Mouse (Mus musculus) brown adipose tissue, adult 24 weeks (tissue): ENCODE results near the gene B4galt5. TPM values are rescaled to one million over a fixed set of nuclear protein-coding genes. Genes with fewer than 3 reads are reported as not detected.
"Not testable (repeated sequence)": the region's sequence is repeated elsewhere in the genome, so short reads cannot be mapped to it uniquely, and the experiment has no call there.

Source experiments
- H3K27ac ChIP-seq: fragments of 200-500 bp; replicated peaks from 2 replicates; pipeline ENCODE4 v1.5.1; 2012; ENCODE audit warnings: low read depth, mild to moderate bottlenecking, low read length
- H3K4me1 ChIP-seq: fragments of 200-500 bp; 2 replicates; pipeline ENCODE4 v1.6.1; 2012; ENCODE audit warnings: low read length, mixed read lengths; ENCODE audit not compliant: control insufficient read depth, insufficient read depth, insufficient read length
- H3K4me3 ChIP-seq: fragments of 200-500 bp; 2 replicates; pipeline ENCODE4 v1.5.1; 2012; ENCODE audit warnings: low read depth, mild to moderate bottlenecking, low read length, moderate library complexity; ENCODE audit not compliant: insufficient read depth
- polyA plus RNA-seq: library from polyadenylated mRNA; stranded (reverse); fragments of >200 nt; gene quantifications from 2 replicates; pipeline ENCODE4 v1.2.4, GENCODE M21; 2012; ENCODE audit not compliant: missing spikeins, insufficient read depth, insufficient read length

Gene B4galt5
- 3.8 and 6.7 TPM in 2 replicates for polyA plus RNA-seq

GRCm38 (mm10) chr2:167348376-167349282 is at the start of gene B4galt5:
B4galt5 (minus strand) TSS chr2:167349183.
- Histone ChIP-seq H3K4me3 (peak within 1 kb of the TSS; percentile 65), H3K27ac (peak within 1 kb of the TSS; percentile 35; the same call in 1 of the 2 replicates), H3K4me1 (peaks cover 7% of the 10 kb centered on the region)

DNA sequence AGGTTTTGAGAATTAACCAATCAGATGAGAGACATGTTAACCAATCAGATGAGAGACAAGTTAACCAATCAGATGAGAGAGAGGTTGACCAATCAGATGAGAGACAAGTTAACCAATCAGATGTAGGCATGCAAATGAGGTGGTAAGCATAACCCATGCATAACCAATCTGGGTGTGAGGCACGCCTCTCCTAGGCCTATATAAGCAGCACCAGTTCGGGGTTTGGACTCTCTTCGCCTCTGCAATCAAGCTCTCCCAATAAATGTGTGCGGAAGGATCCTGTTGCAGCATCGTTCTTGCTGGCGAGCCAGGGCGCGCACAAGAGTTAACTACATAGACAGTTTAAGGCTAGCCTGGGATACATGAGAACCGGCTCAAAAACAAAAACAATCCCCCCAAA is 47.4 kb upstream of the B4galt5 start:
- H3K27ac ChIP-seq = not testable (repeated sequence)

DNA sequence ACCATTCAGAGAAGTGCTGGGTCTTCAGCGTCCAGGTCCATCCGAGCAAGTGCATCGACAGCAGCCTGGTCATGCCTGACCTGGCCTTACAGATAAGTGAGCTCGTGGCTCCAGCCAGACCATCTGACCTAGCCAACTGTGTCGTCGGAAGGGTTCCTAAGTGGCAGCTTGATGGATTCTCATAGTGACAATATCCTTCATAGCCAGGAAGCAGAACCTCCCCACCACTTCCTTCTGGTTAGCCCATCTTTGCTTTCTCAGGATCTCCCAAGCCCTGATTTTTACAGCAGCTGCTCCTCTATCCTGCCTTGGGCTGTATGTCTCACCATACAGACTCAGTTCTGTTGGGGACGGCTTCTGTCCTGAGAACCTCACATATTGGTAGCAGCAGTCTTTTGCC is 45.4 kb upstream of the B4galt5 start:
- no peak overlapping the region for H3K27ac ChIP-seq
- H3K4me1 ChIP-seq = no peaks in the 10 kb centered on the region
- no peak overlapping the region for H3K4me3 ChIP-seq

More for the DNA sequence above, 47.4 kb upstream of the B4galt5 start:
- not testable (repeated sequence) for H3K4me1 ChIP-seq, H3K4me3 ChIP-seq

- H3K27ac ChIP-seq = no peak overlapping the region
- H3K4me1 ChIP-seq = no peaks in the 10 kb centered on the region
- no peak overlapping the region for H3K4me3 ChIP-seq
Measured at GRCm38 (mm10) chr2:167386998-167387397, 38.0 kb upstream of the B4galt5 start.

DNA sequence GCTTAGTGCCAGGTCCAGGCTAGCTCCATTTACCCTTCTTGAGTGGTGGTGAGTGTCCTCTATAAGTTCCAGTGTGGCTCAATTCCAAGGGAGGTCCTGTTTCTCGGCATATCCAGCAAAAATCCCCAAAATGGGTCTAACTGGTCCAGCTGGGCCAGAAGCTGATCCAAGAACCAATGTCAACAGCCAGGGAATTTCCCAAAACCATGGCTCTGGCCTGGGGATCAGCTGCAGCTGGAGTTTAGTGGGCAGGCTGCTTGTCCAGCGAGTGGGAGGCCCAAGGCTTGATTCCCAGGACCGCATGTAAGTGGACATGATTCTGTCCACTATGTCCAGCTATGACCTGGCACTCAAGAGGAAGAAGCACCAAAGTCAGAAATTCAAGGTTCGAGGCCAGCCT is 37.5 kb upstream of the B4galt5 start:
- Histone ChIP-seq H3K4me3 (no peak overlapping the region), H3K27ac (no peak overlapping the region), H3K4me1 (no peaks in the 10 kb centered on the region)

DNA sequence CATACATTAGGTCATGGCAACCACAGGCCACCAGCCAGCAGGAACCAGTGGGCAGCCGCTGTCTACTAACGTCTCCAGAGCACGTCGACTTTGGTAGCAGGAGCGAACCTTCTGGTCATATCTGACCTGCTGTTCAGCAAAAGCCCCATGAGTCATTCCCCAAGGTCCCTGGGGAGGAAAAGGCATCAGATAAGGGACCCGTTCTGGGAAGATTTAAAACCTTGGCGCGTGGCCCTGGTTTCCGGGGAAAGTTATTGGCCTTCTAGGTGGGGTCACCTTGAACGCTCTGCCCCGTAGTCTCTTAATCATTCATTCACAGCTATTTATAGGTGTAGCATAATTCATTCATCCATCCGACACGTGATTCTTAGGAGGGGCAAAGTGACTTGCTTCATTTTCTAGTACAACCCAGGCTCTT is 34.7 kb upstream of the B4galt5 start:
- H3K27ac ChIP-seq = no peak overlapping the region
- H3K4me3 ChIP-seq = no peak overlapping the region
- H3K4me1 ChIP-seq = peaks cover 5% of the 10 kb centered on the region; the same call in 1 of the 2 replicates

DNA sequence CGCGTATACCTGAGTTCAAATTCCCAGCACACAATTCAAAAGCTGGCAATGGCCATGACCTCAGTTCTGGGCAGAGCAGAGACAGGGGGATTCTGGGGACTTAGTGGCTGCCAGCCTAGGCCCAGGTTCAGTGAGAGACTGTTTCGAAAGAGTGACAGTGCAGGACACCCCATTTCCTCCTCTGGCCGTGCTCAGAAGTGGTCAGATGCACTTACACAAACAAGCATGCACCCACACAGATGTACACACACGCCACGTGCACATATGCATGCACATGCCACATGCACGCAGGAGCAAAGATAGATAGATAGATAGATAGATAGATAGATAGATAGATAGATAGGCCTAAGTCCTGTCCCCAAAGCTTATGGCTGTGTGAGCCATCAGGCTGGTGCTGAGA is 33.4 kb upstream of the B4galt5 start:
- no peak overlapping the region; the same call in 1 of the 2 replicates for H3K27ac ChIP-seq
- no peak overlapping the region for H3K4me3 ChIP-seq
- peaks cover 5% of the 10 kb centered on the region; the same call in 1 of the 2 replicates for H3K4me1 ChIP-seq

- H3K27ac ChIP-seq = peak overlapping the region; percentile 37
- H3K4me1 ChIP-seq = peaks cover 5% of the 10 kb centered on the region; the same call in 1 of the 2 replicates
- no peak overlapping the region for H3K4me3 ChIP-seq
Measured at GRCm38 (mm10) chr2:167381596-167381995, 32.6 kb upstream of the B4galt5 start.

- Histone ChIP-seq H3K27ac (no peak overlapping the region), H3K4me1 (peaks cover 5% of the 10 kb centered on the region; the same call in 1 of the 2 replicates)
Measured at GRCm38 (mm10) chr2:167380615-167381285, 31.8 kb upstream of the B4galt5 start.

GRCm38 (mm10) chr2:167378972-167379371 is 30.0 kb upstream of the B4galt5 start:
- no peak overlapping the region for H3K27ac ChIP-seq
- no peak overlapping the region for H3K4me3 ChIP-seq
- H3K4me1 ChIP-seq = peaks cover 5% of the 10 kb centered on the region; the same call in 1 of the 2 replicates

More at GRCm38 (mm10) chr2:167380615-167381285, 31.8 kb upstream of the B4galt5 start:
- H3K4me3 ChIP-seq = no peak overlapping the region

DNA sequence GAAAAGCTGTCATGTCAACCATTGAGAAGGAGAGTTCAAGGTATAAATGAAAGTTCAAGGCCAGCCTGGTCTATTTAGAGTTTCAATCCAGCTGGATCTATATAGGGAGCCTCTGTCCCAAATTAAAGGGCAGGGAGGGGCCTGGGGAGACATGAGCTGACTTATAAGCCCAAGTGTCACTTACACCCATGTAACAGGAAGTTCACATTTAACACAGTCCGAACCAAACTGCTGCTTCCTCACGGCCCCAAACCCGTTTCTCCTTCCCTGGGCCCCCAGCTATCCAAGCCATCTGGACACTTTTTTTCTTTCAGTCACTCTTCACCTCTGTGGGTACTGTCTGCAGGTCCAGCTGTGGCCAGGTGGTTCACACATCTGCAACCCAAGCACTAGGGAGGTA is 28.7 kb upstream of the B4galt5 start:
- Histone ChIP-seq H3K4me3 (no peak overlapping the region), H3K4me1 (peaks cover 5% of the 10 kb centered on the region; the same call in 1 of the 2 replicates), H3K27ac (peak overlapping the region; percentile 70)

DNA sequence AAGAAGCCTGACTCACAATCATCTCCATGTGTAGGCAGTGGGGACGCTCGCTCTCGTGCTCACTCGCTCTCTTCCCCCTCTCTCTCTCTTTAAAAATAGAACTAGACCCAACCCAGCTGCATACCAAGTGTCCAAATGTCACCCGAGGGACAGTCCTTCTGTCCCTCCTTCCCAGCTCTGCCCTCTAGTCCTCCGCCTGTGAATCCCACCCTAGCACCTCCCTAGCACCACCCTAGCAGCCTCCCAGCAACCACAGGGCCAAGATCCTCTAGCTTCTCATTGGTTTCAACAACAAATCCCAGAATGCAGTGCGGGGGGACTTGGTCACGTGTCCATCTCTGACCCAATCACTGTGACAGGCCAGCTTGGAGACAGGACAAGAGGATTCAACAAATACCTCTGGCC is 27.2 kb upstream of the B4galt5 start:
- H3K27ac ChIP-seq = peak overlapping the region; percentile 44
- no peak overlapping the region for H3K4me3 ChIP-seq
- peaks cover 5% of the 10 kb centered on the region; the same call in 1 of the 2 replicates for H3K4me1 ChIP-seq

DNA sequence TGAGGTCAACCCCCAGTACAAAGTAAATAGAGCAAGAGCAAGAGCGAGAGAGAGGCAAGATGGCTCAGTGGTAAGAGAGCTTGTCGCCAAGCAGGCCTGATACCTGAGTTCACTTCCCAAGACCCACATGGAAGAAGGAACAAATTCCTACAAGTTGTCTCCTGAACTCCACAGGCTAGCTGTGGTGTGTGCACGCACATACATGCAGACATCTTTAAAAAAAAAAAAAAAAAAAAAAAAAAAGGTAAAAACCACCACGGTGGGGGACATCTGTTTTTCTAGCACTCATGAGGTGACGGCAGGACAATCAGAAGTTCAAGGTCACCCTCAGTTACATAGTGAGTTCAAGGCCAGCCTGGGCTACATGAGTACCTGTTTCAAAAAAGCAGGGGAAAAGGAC is 26.7 kb upstream of the B4galt5 start:
- peaks cover 4% of the 10 kb centered on the region; the same call in 1 of the 2 replicates for H3K4me1 ChIP-seq
- H3K27ac ChIP-seq = peak overlapping the region; percentile 47
- H3K4me3 ChIP-seq = no peak overlapping the region

DNA sequence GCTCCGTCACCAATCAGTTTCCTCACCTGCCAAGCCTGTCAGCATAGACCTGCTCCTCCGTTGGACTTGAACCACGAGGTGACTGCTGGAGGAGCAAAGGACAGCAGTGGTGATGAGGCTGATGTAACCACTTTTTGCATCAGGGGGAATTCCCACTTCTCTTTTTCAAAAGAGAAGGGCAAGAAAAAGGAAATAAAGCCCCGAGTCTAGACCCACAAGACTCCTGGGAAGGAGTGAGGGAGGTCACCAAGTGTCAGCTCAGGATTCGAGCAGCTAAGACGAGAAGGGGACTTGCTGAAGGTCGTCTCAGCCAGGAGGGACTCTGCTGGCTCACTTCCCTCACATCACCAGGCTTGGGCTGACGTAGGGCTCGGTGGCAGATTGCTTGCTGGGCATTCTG is 26.2 kb upstream of the B4galt5 start:
- no peak overlapping the region for H3K4me3 ChIP-seq

DNA sequence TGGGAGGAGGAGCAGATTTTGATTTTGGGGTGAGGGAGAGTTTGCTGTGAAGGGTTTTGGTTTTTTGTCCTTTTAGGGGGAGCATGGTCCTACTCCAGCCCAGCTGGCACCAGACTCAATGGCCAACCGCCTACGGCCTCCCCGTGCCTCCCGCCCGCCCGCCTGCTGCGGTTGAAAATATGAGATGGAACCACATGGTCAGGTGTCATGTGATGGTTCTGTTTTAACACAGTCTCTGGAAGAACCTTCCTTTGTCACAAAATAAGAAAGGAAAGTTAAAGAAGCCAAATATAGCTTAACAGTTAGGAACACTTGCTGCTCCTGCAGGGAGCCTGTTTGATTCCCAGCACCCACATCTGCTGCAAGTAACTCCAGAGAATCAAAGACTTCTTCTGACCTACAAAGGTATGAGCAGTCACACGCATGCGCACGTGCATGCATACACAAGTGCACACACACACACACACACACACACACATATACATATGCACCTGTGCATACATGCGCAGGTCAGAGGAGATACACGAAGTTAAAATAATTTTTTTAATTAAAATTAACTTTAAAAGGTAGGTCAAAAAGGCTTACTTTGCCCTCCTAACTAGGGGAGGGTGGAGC is 25.3 kb upstream of the B4galt5 start:
- Histone ChIP-seq H3K4me1 (no peaks in the 10 kb centered on the region), H3K4me3 (no peak overlapping the region), H3K27ac (no peak overlapping the region)

More for the DNA sequence above, 26.2 kb upstream of the B4galt5 start:
- Histone ChIP-seq H3K4me1 (no peaks in the 10 kb centered on the region), H3K27ac (peak overlapping the region; percentile 47)
